Mouse (Mus musculus): Measurements from ENCODE around the gene Gbp8.
A peak's percentile ranks its signal among the peaks of the same experiment; 100 is the strongest.
"Not testable (repeated sequence)": the region's sequence is repeated elsewhere in the genome, so short reads cannot be mapped to it uniquely, and the experiment has no call there.

Gene Gbp8

GRCm38 (mm10) chr5:105060224-105060623 lies 79.1 kb downstream of the Gbp8 start:
- DNase-seq (ENCODE audit: low read depth, low spot score) = no peak

- DNase-seq (ENCODE audit: low read depth, low spot score) = no peak
Observed at GRCm38 (mm10) chr5:105055279-105055678, 84.1 kb downstream of the Gbp8 start.

GRCm38 (mm10) chr5:105053471-105054169 lies 85.7 kb downstream of the Gbp8 start:
- DNase-seq (ENCODE audit: low read depth, low spot score) = not testable (repeated sequence)

- no peak for DNase-seq (ENCODE audit: low read depth, low spot score)
Observed at GRCm38 (mm10) chr5:105032362-105032761, 107.0 kb downstream of the Gbp8 start.

GRCm38 (mm10) chr5:105012551-105012950 lies 126.8 kb downstream of the Gbp8 start:
- DNase-seq (ENCODE audit: low read depth, low spot score) = no peak

- no peak for DNase-seq (ENCODE audit: low read depth, low spot score)
Observed at GRCm38 (mm10) chr5:105011570-105011969, 127.8 kb downstream of the Gbp8 start.

GRCm38 (mm10) chr5:105010376-105010775 lies 129.0 kb downstream of the Gbp8 start:
- DNase-seq (ENCODE audit: low read depth, low spot score) = no peak

GRCm38 (mm10) chr5:104989411-104989810 lies 149.9 kb downstream of the Gbp8 start:
- DNase-seq (ENCODE audit: low read depth, low spot score) = peak; percentile 32

GRCm38 (mm10) chr5:104988000-104988399 lies 151.3 kb downstream of the Gbp8 start:
- DNase-seq (ENCODE audit: low read depth, low spot score) = no peak

- peak; percentile 66 for DNase-seq (ENCODE audit: low read depth, low spot score)
Observed at GRCm38 (mm10) chr5:104986706-104987105, 152.6 kb downstream of the Gbp8 start.

- no peak for DNase-seq (ENCODE audit: low read depth, low spot score)
Observed at GRCm38 (mm10) chr5:104982535-104982934, 156.8 kb downstream of the Gbp8 start, which contains the start of gene Abcg3. Gene Abcg3 (minus strand): TSS chr5:104982718.

GRCm38 (mm10) chr5:104979040-104979513 lies 160.3 kb downstream of the Gbp8 start:
- DNase-seq (ENCODE audit: low read depth, low spot score) = peak; percentile 8

Measured in brain, adult 2 months (tissue).